Mouse (Mus musculus) E14TG2a.4 (cell line): ENCODE measurements at regions not wholly inside any gene's neighbourhood (a gene's known extent, or its start where the extent isn't known, plus 50 kb on each side); places are given as distances from the start of the nearest gene placed in this dataset.

Experiments used
- CTCF ChIP-seq: conservative IDR thresholded peaks from 2 replicates; pipeline ENCODE4 v1.5.1; 2014; ENCODE audit warnings: low read length
- NANOG ChIP-seq: IDR thresholded peaks from 2 replicates; pipeline ENCODE4 v1.6.1; 2014; ENCODE audit warnings: borderline replicate concordance, low read length, mixed read lengths
- POU5F1 ChIP-seq: IDR thresholded peaks from 2 replicates; pipeline ENCODE4 v1.6.1; 2014; ENCODE audit warnings: low read length, borderline replicate concordance

- no peak for TF ChIP-seq CTCF
- no peak for TF ChIP-seq NANOG
- no peak for TF ChIP-seq POU5F1
Measured at GRCm38 (mm10) chr1:94582526-94582925, 530.2 kb upstream of the Pdcd1 start.
